Mouse (Mus musculus) ES-Bruce4 (cell line): ENCODE results near the gene Lcmt1.

Source experiments
- CTCF ChIP-seq: IDR thresholded peaks from one replicate; pipeline ENCODE4 v1.8.1; 2011; ENCODE audit warnings: low read depth, low read length
- EP300 ChIP-seq: IDR thresholded peaks from 2 replicates; pipeline ENCODE4 v1.6.1; 2011; ENCODE audit warnings: low read depth, low read length; ENCODE audit not compliant: insufficient read depth
- POLR2A ChIP-seq: IDR thresholded peaks from one replicate; pipeline ENCODE4 v1.8.1; 2011; ENCODE audit warnings: low read length; ENCODE audit not compliant: insufficient read depth

DNA sequence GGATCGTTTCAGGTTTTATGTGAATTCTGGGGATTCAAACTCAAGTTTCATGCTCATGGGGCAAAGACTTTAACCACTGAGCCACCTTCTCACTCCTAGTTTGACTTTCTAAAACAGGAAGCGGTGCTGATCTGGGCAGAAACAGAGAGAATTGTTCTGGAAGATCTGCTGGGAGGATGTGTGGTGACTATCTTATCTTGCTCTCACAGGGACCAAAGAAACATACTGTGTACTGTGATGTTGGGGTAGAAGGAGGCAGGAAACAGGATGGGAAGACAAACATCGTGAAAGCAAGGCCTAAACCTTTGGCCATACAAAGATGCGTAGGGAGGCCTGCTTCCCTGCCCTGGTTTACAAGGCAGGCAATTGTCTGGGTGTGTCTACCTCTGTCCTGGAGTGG, 89.7 kb downstream of the Lcmt1 start:
- no peak for TF ChIP-seq CTCF
- TF ChIP-seq POLR2A = no peak
- TF ChIP-seq EP300 = no peak
